Mouse (Mus musculus): ENCODE data around the gene Usp3. TPM values are rescaled to one million over a fixed set of nuclear protein-coding genes. Genes with fewer than 3 reads are reported as not detected.

The Usp3 gene
- total RNA-seq, 2 experiments from 2014 or later, result 33.5 to 36.8 TPM

DNA sequence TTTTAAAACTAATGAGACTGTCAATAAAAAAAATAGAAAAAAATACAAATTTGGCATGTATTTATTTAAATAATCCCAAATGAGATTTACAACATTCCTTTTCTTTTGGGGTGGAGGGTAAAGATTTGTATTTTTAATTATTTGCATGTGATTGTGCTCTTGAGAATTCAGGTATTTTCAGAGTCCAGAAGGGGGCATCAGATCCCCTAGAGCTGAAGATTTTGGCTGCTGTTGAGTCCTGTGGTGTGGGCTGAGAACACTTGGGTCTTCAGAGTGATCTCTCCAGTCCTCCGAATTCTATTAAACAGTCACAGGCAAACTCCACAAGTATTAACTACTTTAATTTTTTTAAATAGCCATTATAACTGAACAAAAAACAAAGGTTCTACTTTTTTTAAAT is 9.7 kb downstream of the Usp3 start:
- DNase-seq (ENCODE audit: low spot score in 2 of 2), result no peak
- intact Hi-C loops (cut with DNase I), result no loop called here

GRCm38 (mm10) chr9:66581694-66582093 is 11.2 kb downstream of the Usp3 start:
- no peak for DNase-seq (ENCODE audit: low spot score in 2 of 2)
- intact Hi-C loops (cut with DNase I), result no loop called here

GRCm38 (mm10) chr9:66580722-66581121 is 12.2 kb downstream of the Usp3 start:
- DNase-seq (ENCODE audit: low spot score in 2 of 2), result no peak
- intact Hi-C loops (cut with DNase I), result no loop called here

GRCm38 (mm10) chr9:66575878-66576238 is 17.1 kb downstream of the Usp3 start:
- DNase-seq (ENCODE audit: low spot score in 2 of 2), result no peak
- intact Hi-C loops (cut with DNase I), result no loop called here

- intact Hi-C loops (cut with DNase I), result no loop called here
- no peak for DNase-seq (ENCODE audit: low spot score in 2 of 2)
Measured at GRCm38 (mm10) chr9:66575041-66575877, 17.7 kb downstream of the Usp3 start.

- no peak for DNase-seq (ENCODE audit: low spot score in 2 of 2)
Measured at GRCm38 (mm10) chr9:66571986-66572700, 20.8 kb downstream of the Usp3 start.

DNA sequence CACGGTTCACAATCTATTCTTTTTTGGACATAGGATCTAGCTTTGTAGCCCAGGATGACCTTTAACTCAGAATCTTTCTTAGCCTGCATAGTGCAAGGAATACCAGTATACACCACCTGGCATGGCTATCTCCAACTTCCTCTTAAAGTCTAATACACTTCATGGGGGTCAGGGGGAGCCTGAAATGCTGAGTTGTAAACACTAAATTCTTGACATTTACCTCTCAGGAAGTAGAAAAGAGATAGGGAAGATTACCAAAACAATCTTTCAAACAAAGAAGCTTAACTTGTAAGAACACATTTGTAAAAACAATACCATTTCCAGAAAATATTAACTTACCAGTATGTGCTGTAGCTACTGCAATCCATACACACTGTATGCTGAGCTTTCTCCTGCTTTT is 30.7 kb downstream of the Usp3 start:
- intact Hi-C loops (cut with DNase I), result no loop called here
- no peak for DNase-seq (ENCODE audit: low spot score in 2 of 2)

More at GRCm38 (mm10) chr9:66571986-66572700, 20.8 kb downstream of the Usp3 start:
- intact Hi-C loops (cut with DNase I), result no loop called here

DNA sequence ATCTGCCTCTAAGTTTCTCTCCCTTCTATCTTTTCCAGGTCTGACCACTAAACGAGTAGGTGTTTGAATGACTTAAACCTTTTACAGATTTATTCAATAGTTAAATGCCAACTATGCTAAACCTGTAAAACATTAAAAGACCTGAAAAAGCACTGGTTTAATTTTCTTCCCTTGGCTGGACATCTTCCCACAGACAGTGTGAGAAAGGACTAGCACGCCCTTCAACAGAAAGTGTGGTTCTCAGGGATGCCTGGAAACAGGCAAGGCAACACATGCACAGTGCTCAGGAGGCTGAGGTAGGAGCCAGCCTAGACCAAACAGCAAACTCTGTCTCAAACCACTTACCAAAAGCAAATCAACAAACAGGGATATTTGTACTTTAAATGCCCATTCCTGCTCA is 31.4 kb downstream of the Usp3 start:
- DNase-seq (ENCODE audit: low spot score in 2 of 2), result no peak
- intact Hi-C loops (cut with DNase I), result no loop called here

GRCm38 (mm10) chr9:66560728-66561127 is 32.2 kb downstream of the Usp3 start:
- DNase-seq (ENCODE audit: low spot score in 2 of 2), result no peak
- intact Hi-C loops (cut with DNase I), result no loop called here

- intact Hi-C loops (cut with DNase I), result no loop called here
Measured at GRCm38 (mm10) chr9:66560295-66560694, 32.6 kb downstream of the Usp3 start.

GRCm38 (mm10) chr9:66558971-66559370 is 34.0 kb downstream of the Usp3 start:
- DNase-seq (ENCODE audit: low spot score in 2 of 2), result no peak
- intact Hi-C loops (cut with DNase I), result no loop called here

More at GRCm38 (mm10) chr9:66560295-66560694, 32.6 kb downstream of the Usp3 start:
- no peak for DNase-seq (ENCODE audit: low spot score in 2 of 2)

DNA sequence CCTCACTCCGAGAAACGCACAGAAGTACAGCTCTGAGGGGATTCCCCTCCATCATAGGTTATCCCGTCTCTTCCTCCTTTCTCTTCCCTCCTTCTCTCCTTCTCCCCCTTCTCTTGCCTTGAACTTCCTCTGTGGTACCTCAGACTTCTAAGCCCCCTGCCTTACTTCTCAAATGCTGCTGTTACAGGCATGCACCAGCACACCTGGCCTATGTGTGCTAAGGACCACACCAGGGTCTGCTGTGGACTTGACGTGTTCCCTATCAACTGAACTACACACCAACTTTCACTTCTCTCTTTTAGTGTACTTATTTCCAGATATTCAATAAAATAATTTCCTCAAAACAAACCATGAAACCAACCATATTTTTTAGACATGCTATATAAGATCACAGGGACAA is 50.2 kb downstream of the Usp3 start:
- DNase-seq (ENCODE audit: low spot score in 2 of 2), result no peak
- intact Hi-C loops (cut with DNase I), result no loop called here

GRCm38 (mm10) chr9:66521595-66521994 is 71.3 kb downstream of the Usp3 start:
- intact Hi-C loops (cut with DNase I), result no loop called here

DNA sequence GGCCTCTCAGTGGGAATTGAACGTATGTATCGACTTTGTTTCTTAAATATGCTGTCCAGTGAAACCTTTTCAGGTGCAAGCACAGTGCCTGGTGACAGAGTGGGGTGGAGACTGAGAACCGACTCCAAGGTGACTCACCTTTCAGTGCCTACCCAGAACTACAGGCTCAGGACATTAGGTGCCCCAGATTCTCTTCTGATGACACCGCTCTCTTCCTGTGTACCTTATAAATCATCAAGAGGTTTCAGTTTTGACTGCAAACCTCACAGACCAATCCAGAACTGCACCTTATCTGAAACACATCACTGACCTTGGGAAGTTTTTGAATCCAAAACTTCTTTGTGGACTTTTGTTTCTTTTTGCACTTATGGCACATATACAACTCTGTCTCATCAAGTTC is 72.6 kb downstream of the Usp3 start:
- intact Hi-C loops (cut with DNase I), result no loop called here
- no peak for DNase-seq (ENCODE audit: low spot score in 2 of 2)

More at GRCm38 (mm10) chr9:66521595-66521994, 71.3 kb downstream of the Usp3 start:
- no peak for DNase-seq (ENCODE audit: low spot score in 2 of 2)

DNA sequence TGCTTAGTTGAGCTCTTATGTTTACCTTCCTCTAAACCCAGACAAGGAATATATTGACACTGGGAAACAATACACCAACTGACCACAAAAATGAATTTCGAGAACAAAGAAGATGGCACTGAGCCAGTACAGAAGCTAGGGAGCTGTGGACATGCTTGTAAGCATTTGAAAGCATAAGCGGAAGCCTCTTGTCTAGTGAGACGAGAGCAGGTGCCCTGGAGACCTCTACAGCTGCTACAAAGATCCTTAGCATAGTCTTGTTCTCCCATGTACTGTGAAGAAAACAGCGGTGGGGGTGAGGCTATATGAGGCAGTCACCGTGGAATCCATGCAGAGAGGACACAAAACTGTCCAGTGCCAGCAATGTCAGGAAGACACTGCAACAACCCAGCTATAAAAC is 74.0 kb downstream of the Usp3 start:
- intact Hi-C loops (cut with DNase I), result loop anchor here (10.0 kb wide), 1 partner anchor 426 kb away; the partner anchor contains the start of gene Rps27l
- DNase-seq (ENCODE audit: low spot score in 2 of 2), result no peak

GRCm38 (mm10) chr9:66518251-66518650 is 74.7 kb downstream of the Usp3 start:
- DNase-seq (ENCODE audit: low spot score in 2 of 2), result no peak
- intact Hi-C loops (cut with DNase I), result loop anchor here (10.0 kb wide), 1 partner anchor 427 kb away; the partner anchor contains the start of gene Rps27l

GRCm38 (mm10) chr9:66517746-66518145 is 75.2 kb downstream of the Usp3 start:
- intact Hi-C loops (cut with DNase I), result loop anchor here (10.0 kb wide), 1 partner anchor 427 kb away; the partner anchor contains the start of gene Rps27l
- no peak for DNase-seq (ENCODE audit: low spot score in 2 of 2)

DNA sequence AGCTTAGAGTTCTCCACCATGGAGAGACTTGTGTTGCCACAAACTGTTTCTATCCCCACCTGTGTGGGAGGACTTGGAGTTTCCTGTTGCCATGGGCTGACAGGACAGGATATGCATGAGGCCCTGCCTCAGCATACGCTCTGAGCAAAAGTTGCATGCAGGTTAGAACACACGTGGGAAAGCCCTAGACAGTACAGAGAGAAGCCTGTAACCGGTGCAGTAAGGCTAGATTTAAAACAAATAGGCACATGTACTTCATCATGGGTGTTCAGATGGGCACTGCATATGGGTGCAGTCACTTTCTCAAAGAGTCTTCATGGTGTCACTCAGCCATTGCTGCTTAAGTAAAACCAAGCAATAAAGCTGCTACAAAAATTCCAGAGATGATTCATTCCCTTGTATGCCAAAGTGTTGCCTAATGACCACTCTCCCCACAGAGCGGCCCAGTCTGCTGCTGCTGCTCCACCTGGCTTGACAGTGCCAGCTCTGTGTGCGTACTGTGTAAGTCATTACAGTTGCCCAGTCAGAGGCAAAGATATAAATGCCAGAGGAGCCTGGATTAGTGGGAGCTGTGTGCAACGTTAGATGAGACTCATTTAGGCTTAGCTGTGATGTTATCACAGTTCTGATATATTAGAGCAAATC is 76.5 kb downstream of the Usp3 start:
- no peak for DNase-seq (ENCODE audit: low spot score in 2 of 2)
- intact Hi-C loops (cut with DNase I), result loop anchor here (10.0 kb wide), 1 partner anchor 428 kb away; the partner anchor contains the start of gene Rps27l

GRCm38 (mm10) chr9:66515680-66516210 is 77.2 kb downstream of the Usp3 start:
- intact Hi-C loops (cut with DNase I), result loop anchor here (10.0 kb wide), 1 partner anchor 429 kb away; the partner anchor contains the start of gene Rps27l
- DNase-seq (ENCODE audit: low spot score in 2 of 2), result no peak

DNA sequence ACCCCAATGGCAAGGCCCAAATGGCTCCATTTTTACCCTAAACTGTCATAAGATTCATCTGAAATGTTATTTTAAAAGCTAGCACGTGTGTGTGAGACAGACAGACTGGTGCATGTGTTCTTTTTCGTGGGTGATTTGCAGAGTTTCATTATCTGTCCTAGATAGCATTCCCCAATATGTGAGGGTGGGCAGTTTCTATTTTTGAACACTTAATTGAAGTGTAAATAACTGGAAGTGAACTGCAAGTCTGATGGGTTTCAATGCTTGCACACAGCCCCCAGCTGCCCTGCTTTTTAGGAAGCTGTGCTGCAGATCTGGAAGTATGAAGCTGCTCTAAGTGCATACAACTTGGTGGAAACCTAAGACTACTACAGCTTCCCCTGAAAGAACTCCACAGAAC is 77.8 kb downstream of the Usp3 start:
- intact Hi-C loops (cut with DNase I), result loop anchor here (10.0 kb wide), 1 partner anchor 430 kb away; the partner anchor contains the start of gene Rps27l
- DNase-seq (ENCODE audit: low spot score in 2 of 2), result no peak
